Mouse (Mus musculus): ENCODE data around the gene Slc36a1.

Gene Slc36a1

DNA sequence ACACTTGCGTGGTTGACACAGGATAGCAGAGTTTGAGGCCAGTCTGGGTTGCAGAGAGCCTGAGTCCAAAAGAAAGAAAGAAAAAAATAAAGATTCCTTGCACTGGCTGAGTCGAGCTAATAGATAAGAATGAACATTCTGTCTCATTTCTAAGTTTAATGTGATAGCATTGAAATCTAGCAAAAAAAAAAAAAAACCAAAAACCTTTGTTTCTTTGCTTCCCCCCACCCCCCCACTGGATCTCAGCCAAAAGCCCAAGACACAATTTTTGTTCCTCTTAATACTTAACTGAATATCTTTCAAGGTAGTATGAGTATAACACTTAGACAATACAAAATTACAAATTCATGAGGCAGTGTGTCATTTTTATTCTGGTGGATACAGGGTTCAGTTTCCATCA lies 4.9 kb downstream of the Slc36a1 start:
- no peak for DNase-seq (ENCODE audit: low spot score)

DNA sequence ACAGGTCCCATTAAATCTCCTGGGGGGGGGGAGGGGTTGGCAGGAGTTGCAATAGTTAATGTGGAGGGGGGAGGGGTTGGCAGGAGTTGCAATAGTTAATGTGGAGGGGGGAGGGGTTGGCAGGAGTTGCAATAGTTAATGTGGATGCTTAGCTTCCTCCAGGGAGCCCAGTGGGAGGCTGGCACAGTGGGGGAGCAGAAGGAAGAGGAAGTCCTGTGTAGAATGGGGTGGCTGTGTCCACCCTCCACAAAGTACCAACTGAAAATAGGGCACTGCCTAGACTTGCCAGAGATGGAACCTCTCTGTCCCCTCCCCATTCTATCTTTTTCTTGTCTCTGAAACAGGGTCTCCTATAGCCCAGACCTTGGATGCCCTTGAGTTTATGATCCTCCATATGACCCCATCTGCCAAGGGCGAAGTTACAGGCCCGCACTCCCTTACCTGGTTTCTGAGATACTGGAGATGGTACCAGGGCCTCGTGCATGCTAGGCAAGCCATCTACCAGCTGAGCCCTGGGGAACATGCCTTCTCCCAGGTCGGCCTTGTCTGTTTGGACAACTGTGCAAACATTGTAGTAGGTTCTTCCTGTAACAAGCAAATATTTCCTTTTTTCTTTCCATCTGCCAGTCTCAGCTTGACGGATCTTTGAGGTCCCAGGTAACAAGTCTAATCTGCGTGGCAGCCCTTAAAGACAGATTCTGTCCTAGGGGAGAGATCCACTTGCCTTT lies 5.6 kb downstream of the Slc36a1 start:
- DNase-seq (ENCODE audit: low spot score) = no peak

DNA sequence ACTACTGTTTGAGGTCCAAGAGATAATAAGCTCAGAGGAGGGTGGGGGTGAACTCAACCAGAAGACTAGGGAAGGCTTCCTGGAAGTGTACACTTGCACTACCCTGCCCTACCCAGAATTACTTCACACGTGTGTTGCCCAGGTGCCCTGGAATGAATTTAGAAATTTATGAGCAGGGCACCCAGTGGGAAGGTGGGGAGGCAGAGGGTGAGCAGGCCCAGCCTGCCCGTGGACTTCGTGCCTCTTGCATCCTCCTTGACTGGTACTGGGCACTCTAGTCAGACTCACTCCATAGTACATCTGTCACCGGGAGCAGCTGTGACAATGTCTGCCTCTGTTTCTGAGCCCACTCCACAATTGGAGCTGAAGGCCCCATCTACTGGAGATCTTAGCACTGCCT lies 9.4 kb downstream of the Slc36a1 start:
- no peak for DNase-seq (ENCODE audit: low spot score)

DNA sequence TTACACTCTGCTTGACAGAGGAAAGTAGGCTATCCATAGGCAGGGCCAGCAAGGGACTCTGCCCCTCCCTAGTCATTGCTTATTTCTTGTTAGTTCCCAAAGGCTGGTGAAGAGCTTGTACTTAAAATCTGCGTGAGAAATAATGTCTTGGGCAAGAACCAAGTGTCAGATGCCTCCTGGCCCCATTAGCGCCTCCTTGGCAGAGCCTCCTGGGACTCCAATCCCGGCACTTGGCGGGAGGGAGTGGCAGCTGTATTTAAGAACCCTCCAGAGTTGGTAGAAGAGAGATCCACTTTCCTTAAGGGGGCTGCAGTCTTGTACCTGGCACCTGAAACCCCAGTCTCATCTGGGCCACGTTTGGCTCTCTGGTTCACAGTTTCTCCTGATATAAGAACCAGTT lies 10.0 kb downstream of the Slc36a1 start:
- peak; percentile 82 for DNase-seq (ENCODE audit: low spot score)

DNA sequence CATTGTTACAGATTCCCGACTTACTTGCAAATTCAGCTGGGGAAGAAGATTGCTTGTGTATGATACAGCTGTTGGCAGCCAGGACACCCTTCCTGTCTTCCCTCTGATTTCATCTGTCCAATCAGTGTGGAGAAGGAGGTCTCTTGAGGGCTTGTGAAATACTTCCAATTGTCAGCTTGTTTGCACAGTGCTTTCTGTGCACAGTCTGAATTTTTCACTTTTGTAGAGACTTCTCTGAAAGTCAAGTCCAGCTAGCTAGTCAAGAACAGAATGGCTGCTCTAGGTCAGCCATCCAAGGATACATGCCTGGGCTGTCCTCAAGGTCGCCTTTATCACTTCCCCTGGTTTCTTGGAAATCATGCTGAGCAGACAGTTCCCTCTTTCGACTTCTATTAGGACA lies 10.8 kb downstream of the Slc36a1 start:
- peak; percentile 57 for DNase-seq (ENCODE audit: low spot score)

DNA sequence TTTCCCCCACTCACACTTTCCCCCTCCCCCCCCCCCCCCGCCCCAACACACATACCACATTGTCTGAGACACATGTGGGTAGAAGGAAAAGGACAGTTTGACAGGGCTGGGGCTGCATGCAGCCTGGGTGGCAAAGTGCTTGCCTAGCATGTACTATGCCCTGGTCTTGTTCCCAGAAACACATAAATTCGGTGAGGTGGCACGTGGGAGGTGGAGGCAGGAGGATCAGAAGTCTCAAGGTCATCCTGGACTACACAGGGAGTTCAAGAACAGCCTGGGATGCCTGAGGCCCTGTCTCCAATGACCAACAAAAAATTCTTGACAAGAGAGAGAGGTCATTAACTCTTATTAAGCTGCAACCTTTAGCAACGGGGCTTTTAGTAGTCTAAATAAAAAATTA lies 11.9 kb downstream of the Slc36a1 start:
- DNase-seq (ENCODE audit: low spot score) = no peak

DNA sequence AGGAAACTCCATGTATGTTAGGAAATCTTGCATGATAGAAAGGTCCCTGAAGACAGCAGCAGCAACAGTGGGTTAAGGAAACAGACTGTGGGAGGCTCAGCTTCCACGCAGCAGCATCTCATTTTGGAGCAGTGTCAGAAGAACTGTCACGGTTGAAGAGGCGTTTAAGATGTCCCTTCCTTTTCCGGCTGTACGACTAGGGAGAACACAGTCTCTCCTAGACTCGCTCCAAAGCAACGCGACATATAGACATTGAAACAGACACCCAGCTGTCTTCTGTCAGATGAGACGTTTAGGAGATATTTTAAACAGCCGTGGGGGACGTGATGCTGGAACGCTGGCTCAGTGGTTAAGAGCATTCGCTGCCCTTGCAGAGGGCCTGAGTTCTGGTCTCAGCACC lies 12.7 kb downstream of the Slc36a1 start:
- DNase-seq (ENCODE audit: low spot score) = no peak

DNA sequence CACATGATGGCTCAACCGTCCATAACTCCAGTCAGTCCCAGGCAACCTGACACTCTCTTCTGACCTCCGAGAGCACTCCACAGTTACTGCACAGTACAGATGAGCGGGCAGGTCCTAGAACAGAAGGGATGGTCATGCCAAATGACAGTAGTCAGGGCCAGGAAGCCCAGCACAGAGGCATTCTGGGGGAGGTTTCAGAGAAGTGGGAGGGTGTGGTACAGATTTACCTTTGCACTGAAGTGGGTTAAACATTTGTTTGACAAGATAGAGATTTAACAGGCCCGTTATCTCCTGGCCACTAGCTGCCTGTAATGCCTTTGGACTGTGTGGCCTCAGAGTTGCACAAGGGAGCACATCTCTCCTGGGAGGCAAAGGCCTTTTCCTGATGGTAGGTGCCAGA lies 13.3 kb downstream of the Slc36a1 start:
- DNase-seq (ENCODE audit: low spot score) = no peak

DNA sequence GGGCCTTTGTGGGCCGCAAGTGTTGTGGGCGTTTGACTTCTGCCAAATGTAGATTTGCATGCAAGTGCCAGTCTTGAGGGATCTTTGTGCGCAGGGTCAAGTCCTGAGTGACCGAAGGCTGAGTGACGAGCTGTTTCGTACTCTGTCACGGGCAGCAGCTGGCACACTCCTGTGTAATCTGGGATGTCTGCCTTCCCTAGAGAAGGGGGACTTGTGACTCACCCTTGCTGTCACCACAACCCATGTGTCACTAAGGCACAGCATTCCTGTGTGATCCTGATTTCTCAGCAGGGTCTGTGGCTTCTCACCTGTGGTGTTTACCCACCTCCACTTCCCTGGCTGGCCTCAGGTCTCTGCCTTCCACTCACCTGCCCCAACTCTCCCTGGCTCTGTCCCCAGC lies 13.7 kb downstream of the Slc36a1 start:
- no peak for DNase-seq (ENCODE audit: low spot score)

DNA sequence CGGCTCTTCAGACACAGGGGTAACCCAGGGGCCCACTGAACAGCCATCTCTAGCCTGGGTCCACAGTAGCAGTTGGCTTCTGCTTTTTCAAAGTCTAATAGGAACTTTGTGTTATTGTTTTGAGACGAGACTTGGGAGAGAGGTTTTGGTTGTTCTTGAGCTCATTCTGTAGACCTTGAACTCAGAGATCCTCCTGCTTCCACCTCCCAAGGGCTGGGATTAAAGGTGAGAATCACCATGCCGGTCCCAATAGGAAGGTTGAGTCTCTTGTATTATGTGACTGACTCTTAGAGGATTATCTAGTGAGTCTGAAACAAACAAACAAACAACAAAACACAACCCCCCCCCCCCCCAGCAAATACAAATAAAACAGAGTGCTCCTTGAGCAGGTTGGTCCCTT lies 14.3 kb downstream of the Slc36a1 start:
- no peak for DNase-seq (ENCODE audit: low spot score)

DNA sequence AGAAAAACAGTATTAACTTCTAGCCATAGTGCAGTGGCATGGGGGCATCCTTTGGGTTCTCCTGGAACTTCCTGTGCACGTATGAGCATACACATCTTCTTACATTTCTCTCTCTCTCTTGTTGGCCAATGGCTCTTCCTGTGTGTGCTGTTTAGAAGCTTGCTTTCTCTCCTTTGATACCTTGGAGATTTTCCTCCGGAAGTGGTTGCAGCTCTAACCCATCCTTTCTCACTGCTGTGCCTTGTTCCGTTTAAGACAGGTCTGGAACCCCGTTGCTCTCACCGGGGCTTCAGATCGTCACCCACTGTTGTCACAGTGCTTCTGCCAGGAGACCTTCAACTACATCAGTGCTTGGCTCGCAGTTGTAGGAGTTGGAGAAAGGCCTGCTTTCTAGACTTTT lies 17.2 kb downstream of the Slc36a1 start:
- DNase-seq (ENCODE audit: low spot score) = no peak

DNA sequence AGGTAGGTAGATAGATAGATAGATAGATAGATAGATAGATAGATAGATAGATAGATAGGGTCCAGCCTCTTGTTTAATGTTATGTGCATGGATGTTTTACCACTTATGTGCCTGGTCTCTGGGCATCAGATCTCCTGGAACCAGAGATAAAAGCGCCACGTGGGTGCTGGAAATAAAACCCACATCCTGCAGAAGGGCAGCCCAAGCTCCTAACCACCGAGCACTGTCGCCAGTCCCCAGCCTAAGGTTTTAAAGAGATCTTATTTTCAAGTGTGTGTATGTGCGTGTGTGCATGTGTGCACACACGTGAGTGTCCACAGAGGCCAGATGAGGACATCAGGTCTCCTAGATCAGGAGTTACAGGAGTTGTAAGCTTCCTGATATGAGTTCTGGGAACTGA lies 26.9 kb downstream of the Slc36a1 start:
- no peak for DNase-seq (ENCODE audit: low spot score)

DNA sequence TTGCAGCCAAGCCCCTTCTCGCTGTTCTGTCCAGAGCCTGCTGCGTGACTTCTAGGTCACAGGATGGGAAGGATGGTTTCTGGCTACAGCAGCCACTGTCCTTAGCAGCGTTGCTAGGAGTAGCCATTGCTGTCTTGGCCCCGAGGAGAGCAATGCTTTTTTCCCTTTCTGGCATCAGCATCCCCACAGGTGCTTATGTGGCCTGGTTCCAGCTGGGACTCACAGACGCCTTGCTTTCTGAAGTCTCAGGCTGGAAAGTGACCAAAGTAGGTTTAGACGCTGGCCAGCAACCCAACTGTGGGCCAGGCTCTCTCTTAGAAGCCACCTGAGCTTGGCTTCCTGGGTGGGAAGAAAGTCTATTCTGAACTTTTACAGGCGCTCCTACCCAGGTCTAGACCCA lies 30.1 kb downstream of the Slc36a1 start:
- no peak for DNase-seq (ENCODE audit: low spot score)

DNA sequence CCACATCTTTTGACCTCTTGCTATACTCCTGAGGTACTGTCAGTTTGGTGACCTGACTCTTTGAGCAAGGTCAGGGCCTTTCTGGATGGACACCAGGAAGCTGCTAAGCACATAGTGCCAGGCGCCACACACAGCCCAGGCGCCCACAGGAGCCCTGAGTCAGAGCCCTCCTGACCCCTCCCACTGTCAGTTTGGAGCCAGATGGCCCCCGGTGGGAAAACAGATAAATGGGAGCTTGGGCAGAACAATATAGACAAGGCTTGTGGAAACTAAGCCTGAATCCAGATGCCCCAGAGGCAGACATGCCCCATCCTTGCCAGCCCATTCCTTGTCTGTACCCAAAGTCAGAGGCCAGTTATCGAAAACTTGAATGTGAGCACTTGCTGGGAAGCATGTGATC lies 30.6 kb downstream of the Slc36a1 start:
- no peak for DNase-seq (ENCODE audit: low spot score)

DNA sequence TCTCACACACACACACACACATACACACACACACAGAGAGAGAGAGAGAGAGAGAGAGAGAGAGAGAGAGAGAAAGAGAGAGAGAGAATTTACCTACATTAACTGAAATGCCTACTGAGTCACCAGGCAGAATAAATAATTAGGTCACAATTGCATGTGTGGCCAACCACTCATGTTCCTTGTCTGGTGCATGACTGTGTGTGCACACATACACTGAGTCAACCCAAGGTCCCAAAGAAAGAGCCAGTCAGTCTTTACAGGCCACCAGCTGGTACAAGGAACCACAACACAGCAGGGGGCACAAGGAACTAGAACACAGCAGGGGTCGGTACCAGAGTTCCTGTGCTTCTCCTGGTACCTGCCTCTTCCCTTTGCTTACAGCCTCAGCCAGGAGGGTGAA lies 32.7 kb downstream of the Slc36a1 start:
- no peak for DNase-seq (ENCODE audit: low spot score)

DNA sequence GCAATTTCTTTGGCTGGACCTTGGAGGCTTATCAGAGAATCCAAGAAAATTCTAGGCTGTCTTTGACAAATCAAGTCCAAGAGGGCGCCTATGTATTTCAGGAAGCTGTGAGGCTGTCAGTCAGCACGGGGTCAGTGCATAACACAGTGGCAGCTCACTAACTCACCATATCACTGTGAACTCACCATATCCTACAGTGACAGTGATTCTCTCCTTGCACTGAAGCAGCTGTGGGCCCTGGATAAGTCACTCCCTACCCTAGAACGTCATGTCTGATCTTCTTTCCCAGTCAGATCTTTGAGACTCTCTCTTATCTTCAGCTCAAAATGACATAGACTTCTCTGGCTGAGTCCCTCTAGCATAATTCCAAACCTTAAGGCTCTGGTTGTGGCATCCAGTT lies 35.3 kb downstream of the Slc36a1 start:
- DNase-seq (ENCODE audit: low spot score) = no peak

DNA sequence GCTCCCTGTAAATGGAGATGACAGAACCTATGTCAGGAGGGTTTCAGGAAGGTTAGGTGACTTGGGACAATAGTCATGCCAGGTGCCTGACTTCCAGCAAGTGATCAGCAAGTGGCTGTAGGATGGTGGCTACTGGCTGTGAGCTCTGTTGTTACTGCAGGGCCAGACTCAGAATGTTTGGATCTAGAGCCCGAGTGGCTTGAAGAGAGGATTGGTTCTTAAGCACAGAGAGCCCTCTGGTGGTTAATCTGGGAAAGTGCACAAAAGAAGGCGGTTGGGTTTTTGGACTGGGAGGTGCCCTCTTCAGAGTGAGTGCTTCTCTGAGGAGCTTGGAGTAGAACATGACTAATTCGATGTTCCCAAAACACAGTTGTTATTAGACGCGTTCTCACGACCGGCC lies 36.4 kb downstream of the Slc36a1 start:
- peak; percentile 78 for DNase-seq (ENCODE audit: low spot score)

DNA sequence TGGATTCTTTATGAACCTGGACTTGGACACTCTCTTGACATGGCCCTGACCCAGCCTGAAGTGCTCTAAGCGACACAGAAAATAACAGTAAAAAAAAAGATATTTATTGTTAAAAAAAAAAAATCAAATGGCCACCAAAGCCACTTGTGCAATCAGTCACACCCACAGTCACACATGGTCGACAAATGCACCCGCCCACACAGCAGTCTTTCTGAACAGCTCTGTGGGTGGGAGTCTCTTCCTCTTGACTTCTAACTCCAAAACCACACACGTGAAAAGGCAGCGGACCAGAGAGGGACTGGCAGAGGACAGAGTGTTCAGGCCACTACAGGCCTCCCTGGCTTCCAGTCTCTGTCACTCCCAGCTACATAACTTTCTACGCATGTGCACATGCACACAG lies 46.4 kb downstream of the Slc36a1 start:
- no peak for DNase-seq (ENCODE audit: low spot score)

DNA sequence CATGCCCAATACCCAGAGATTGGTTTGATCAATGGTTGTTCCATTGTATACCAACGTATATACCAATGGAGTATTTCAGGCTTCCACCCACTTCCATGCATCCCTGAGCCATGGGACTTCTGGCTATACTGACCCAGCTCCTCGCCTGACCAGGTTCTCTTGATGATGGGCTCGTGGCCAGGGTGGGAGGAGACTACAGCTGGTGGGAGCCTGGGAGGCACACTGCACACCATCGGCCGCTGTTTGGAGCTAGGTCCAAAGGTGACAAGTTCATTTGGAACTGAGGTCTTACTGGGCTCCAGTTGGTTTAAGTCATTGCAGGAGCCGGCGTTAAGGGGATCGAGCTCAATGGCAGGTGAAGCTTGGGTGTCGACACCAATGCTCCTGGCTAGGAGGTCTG lies 49.2 kb downstream of the Slc36a1 start:
- no peak for DNase-seq (ENCODE audit: low spot score)

DNA sequence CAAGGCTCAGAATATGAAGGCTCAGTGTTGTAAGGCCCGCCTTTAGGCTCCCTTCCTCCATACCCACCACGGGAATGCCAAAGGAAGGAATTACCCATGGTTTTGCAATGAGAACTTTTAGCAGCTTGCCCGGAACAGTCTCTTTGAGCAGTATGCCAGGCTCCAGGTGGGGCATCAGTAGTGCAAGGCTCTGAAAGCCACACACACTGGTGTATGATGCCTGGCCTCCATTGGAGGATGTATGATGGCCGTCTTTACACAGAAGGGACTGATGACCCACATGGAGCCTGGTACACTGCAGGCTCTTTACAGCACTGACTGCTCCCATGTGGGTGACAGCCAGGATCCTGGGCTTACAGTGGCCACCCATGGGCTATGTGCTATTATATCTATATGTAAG lies 57.0 kb downstream of the Slc36a1 start:
- no peak for DNase-seq (ENCODE audit: low spot score)

DNA sequence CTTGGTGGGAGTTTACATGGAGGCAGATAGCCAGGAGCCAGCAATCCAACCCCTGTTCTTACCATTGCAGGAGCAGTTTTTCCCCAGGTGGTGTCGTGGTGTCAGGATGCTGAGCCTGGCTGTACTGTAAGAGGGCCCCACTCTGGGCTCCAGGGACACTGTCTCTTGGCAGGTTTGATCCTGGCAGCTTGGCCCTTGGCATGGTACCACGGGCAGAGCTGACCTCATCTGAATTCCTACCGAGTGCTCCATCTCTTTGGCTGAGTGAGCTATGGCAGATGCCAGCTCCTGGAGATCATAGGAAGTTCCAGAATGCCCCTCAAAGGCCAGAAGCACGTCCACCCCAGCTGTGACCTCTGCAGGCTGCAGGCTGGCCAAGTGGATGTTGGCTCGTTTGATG lies 57.9 kb downstream of the Slc36a1 start:
- DNase-seq (ENCODE audit: low spot score) = peak; percentile 40

DNA sequence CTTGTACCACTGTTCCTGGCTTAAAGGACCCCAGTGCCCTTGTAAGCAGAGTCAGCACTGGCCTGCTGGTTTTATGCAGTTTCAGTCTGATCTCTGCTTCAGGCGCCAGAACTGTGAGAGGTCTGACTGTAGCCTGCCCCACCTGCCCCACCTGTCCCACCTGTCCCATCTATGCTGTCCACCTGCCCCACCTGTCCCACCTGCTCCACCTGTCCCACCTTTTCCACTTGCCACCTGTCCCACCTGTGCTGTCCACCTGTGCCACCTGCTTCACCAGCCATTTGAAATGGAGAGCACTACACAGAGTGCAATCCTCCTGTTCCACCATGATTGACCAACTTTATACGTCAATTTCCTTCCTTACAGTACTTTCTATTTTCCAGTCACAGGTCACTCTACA lies 60.2 kb downstream of the Slc36a1 start:
- no peak for DNase-seq (ENCODE audit: low spot score)

DNA sequence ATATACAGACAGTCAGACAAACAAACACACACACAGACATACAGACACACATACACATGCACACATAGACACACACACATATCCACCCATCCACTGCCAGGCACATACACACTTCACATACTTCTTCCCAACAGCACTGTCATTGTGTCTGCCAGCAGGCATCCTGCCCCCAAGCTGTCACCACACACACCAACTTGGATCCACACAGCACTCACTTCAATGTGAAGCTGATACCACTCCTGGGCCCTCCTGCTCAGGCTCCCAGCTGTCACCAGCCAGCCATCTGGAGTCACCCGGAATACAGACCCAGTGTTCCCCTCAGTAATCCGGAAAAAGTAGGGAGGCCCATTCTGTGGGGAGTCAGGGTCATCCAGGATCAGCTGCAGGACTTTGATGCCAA lies 61.5 kb downstream of the Slc36a1 start:
- DNase-seq (ENCODE audit: low spot score) = no peak

DNA sequence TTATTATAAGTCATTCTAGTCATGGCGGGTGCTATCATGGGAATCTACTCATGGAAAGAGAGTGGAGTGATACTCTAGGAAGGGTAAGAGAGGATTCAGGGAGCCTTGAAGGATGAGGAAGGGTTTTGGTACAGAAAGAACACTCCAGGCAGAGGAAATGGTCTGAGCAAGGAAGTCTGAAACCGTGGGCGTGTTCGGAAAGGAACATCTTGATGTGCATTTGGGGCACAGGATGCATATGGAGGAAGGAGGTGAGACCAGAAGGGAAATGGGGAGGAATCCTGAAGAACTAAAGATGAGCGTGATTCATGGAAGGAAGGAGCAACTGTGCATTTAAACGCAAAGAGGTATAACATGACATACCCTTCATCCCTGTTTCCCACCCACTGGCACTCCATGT lies 64.4 kb downstream of the Slc36a1 start:
- DNase-seq (ENCODE audit: low spot score) = no peak

DNA sequence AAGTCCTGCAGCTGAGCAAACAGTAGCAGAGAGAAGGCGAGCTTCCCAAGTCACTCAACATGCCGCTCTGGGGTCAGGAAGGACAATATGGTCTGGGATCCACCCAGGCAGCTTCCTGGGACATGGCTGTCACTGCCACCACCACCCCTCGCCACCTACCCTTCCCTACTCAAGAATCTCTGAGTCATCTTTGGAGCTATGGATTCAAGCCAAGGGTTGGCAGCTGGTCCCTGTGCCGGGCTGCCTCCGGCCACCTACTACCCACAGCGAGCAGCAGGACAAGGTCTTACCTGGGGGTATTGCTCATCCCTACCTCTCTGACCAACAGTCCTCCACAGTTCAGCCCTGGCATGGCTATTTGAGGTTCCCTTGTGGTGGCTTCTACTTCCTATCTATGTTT lies 70.6 kb downstream of the Slc36a1 start:
- peak; percentile 22 for DNase-seq (ENCODE audit: low spot score)
